8 mouse cellular contexts compared by ENCODE assay signal in the genomic region with DNA sequence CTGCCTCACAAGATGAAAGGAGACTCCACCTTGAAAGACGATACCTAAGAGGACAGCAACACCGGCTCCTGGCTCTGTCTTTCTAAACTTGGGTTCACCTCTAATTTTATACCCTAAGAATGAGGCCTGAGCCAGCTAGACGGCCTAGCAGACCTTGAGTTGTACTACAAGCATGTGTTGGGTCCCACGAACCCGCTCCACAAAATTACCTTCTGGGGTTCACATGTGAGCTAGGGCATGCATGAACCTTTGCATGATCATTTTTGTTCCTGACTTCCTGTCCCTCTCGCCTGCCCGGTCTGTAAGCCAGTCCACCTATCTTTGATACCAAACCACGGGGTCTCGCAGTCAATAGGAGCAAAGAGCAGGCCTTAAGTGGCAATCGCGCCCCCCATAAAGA. TPM values are rescaled to one million over a fixed set of nuclear protein-coding genes. Genes with fewer than 3 reads are reported as not detected.
DNase-seq lines count a peak whose midpoint lies in the region; ATAC-seq and TF ChIP-seq lines count a peak whose summit lies in the region.

No protein-coding gene starts in this region.

- H3K9me3 ChIP-seq in heart, embryonic 10.5 days: no peaks in the 10 kb centered on the region
- H3K9me3 ChIP-seq in CH12.LX (replicated peaks; ENCODE audit: low read length): no peaks in the 10 kb centered on the region
- no peaks in the 10 kb centered on the region for H3K9me3 ChIP-seq in stomach, postnatal 0 days (ENCODE audit: control insufficient read depth, low read length)

- dilution Hi-C loops in CH12.LX (cut with MboI; ENCODE audit: extremely low pct_ligation_motif_present, extremely low pct_unique_long_range_greater_than_20kb, low sequenced_read_pairs): no loop called here

- peak overlapping the region; percentile 53 for H3K4me2 ChIP-seq in CH12.LX (ENCODE audit: insufficient read depth, low read depth, poor library complexity, severe bottlenecking)
- H3K4me2 ChIP-seq in stomach, postnatal 0 days (replicated peaks; ENCODE audit: low read depth): peak overlapping the region; percentile 78

- H3K27me3 ChIP-seq in heart, embryonic 10.5 days (ENCODE audit: insufficient read depth, poor library complexity, severe bottlenecking): no peaks in the 10 kb centered on the region
- H3K27me3 ChIP-seq in CH12.LX (replicated peaks): no peaks in the 10 kb centered on the region
- no peaks in the 10 kb centered on the region for H3K27me3 ChIP-seq in liver, adult 2 months (ENCODE audit: control insufficient read depth, insufficient read depth, low read length)
- no peaks in the 10 kb centered on the region for H3K27me3 ChIP-seq in stomach, postnatal 0 days (ENCODE audit: control insufficient read depth, insufficient read depth, low read length)

- in situ Hi-C loops in CH12.LX (cut with MboI; ENCODE audit: low pct_ligation_motif_present, low pct_unique_long_range_greater_than_20kb, low sequenced_read_pairs): loop anchor here (10.0 to 25.0 kb wide), 2 partner anchors 107 to 295 kb away; no protein-coding TSS in a partner anchor

- TF ChIP-seq EP300 in CH12.LX (IDR thresholded peaks at IDR 0.05; ENCODE audit: low read length): no peak
- TF ChIP-seq EP300 in stomach, postnatal 0 days (optimal IDR thresholded peaks at IDR 0.05): no peak

- no peak for DNase-seq in heart, embryonic 10.5 days (ENCODE audit: low spot score)
- no peak for DNase-seq in heart, postnatal 36 days
- no peak for DNase-seq in CH12.LX (ENCODE audit: extremely low read depth)
- no peak for DNase-seq in liver, adult 2 months (ENCODE audit: extremely low read depth, low read depth, low spot score)
- no peak for DNase-seq in stomach, postnatal 0 days (ENCODE audit: low spot score)
- no peak for DNase-seq in adrenal gland, postnatal 25 days

- H3K9ac ChIP-seq in CH12.LX (ENCODE audit: insufficient read depth, low read depth): peak overlapping the region; percentile 76
- H3K9ac ChIP-seq in liver, adult 2 months (ENCODE audit: low read depth, low read length): peak overlapping the region; percentile 70; the same call in 1 of the 2 replicates
- peak overlapping the region; percentile 69 for H3K9ac ChIP-seq in stomach, postnatal 0 days (ENCODE audit: low read length)

- intact Hi-C loops in heart, postnatal 36 days (cut with DNase I): loop anchor here (5.0 to 10.0 kb wide), 2 partner anchors 65 to 247 kb away; partner anchors contain the start of gene Tob1

- H3K4me1 ChIP-seq in heart, embryonic 10.5 days: peaks cover 9% of the 10 kb centered on the region
- H3K4me1 ChIP-seq in CH12.LX (ENCODE audit: control insufficient read depth in 1 of 2, insufficient read depth in 2 of 2): peaks cover 5 to 37% of the 10 kb centered on the region in 2 experiments
- peaks cover 11% of the 10 kb centered on the region; the same call in 1 of the 2 replicates for H3K4me1 ChIP-seq in embryonic fibroblast, embryonic 13.5 days (ENCODE audit: control insufficient read depth, insufficient read depth, low read length)
- peaks cover 4% of the 10 kb centered on the region; the same call in 1 of the 2 replicates for H3K4me1 ChIP-seq in liver, adult 2 months (ENCODE audit: control insufficient read depth, insufficient read depth, low read length)
- no peaks in the 10 kb centered on the region for H3K4me1 ChIP-seq in stomach, postnatal 0 days (replicated peaks; ENCODE audit: control insufficient read depth, insufficient read depth)

- ATAC-seq in stomach, postnatal 0 days (ENCODE audit: low FRiP score, low TSS enrichment): no peak
- no peak for ATAC-seq in monocyte, adult 5-6 weeks (replicated peaks; ENCODE audit: insufficient number of reproducible peaks, low FRiP score, low TSS enrichment, poor library complexity, severe bottlenecking)

- no peak; the same call in 1 of the 2 replicates for TF ChIP-seq POLR2A in CH12.LX (IDR thresholded peaks at IDR 0.05; ENCODE audit: low read depth, low read length)
- no peak for TF ChIP-seq POLR2A in embryonic fibroblast, embryonic 13.5 days (IDR thresholded peaks at IDR 0.05; ENCODE audit: low read depth, low read length)
- no peak for TF ChIP-seq POLR2A in liver, adult 2 months (IDR thresholded peaks at IDR 0.05; ENCODE audit: extremely low read depth, insufficient read depth, low read length)

- peak overlapping the region; percentile 73 for H3K4me3 ChIP-seq in heart, embryonic 10.5 days
- peak overlapping the region; percentile 75 to 96 (median 83) for H3K4me3 ChIP-seq in CH12.LX (replicated peaks in 1 of 3; ENCODE audit: low read depth in 2 of 3, low read length in 2 of 3, poor library complexity in 1 of 3)
- H3K4me3 ChIP-seq in embryonic fibroblast, embryonic 13.5 days (ENCODE audit: insufficient read depth, low read length): peak overlapping the region; percentile 79
- peak overlapping the region; percentile 69 for H3K4me3 ChIP-seq in liver, adult 2 months (ENCODE audit: insufficient read depth, low read depth, low read length)
- peak overlapping the region; percentile 70 for H3K4me3 ChIP-seq in stomach, postnatal 0 days (ENCODE audit: low read depth, low read length)

- peaks cover 37% of the 10 kb centered on the region for H3K36me3 ChIP-seq in heart, embryonic 10.5 days
- peaks cover 31 to 37% of the 10 kb centered on the region in 2 experiments for H3K36me3 ChIP-seq in CH12.LX (replicated peaks in 1 of 2; ENCODE audit: control insufficient read depth in 1 of 2, insufficient read depth in 1 of 2, low read length in 1 of 2)
- peaks cover 18% of the 10 kb centered on the region for H3K36me3 ChIP-seq in liver, adult 2 months (ENCODE audit: control insufficient read depth, insufficient read depth, low read length)
- 0 out of 2 replicates have a peak, but pooled peaks cover 9% of the 10 kb centered on the region for H3K36me3 ChIP-seq in stomach, postnatal 0 days (ENCODE audit: control insufficient read depth, insufficient read depth, low read length)

- TF ChIP-seq CTCF in CH12.LX (conservative IDR thresholded peaks at IDR 0.05 in 1 of 2, IDR thresholded peaks at IDR 0.05 in 1 of 2; ENCODE audit: low read depth in 2 of 2, low read length in 2 of 2): no peak
- TF ChIP-seq CTCF in embryonic fibroblast, embryonic 13.5 days (IDR thresholded peaks at IDR 0.05; ENCODE audit: borderline replicate concordance, insufficient read depth, low read length): no peak
- TF ChIP-seq CTCF in liver, adult 2 months (IDR thresholded peaks at IDR 0.05; ENCODE audit: low read depth, low read length): no peak
- TF ChIP-seq CTCF in stomach, postnatal 0 days (IDR thresholded peaks at IDR 0.05; ENCODE audit: low read depth): no peak

- TF ChIP-seq RAD21 in CH12.LX (IDR thresholded peaks at IDR 0.05; ENCODE audit: low read depth, low read length): no peak

- WGBS in heart, embryonic 10.5 days: 4% methylated on average over 11 of the region's 11 CpGs
- WGBS in liver, adult 2 months: 1% methylated on average over 11 of the region's 11 CpGs
- 2% methylated on average over 11 of the region's 11 CpGs for WGBS in stomach, postnatal 0 days

- peaks cover 49% of the 10 kb centered on the region for H3K79me2 ChIP-seq in CH12.LX (replicated peaks; ENCODE audit: control insufficient read depth, extremely low read depth, insufficient read depth, poor library complexity, severe bottlenecking)
- no peaks in the 10 kb centered on the region for H3K79me2 ChIP-seq in liver, adult 2 months (ENCODE audit: control insufficient read depth, insufficient read depth, low read length)

- peak overlapping the region; percentile 91 for H3K27ac ChIP-seq in heart, embryonic 10.5 days
- peak overlapping the region; percentile 79 for H3K27ac ChIP-seq in CH12.LX (ENCODE audit: insufficient read depth, low read depth)
- H3K27ac ChIP-seq in embryonic fibroblast, embryonic 13.5 days (ENCODE audit: insufficient read depth, low read length): peak overlapping the region; percentile 22; the same call in 1 of the 2 replicates
- H3K27ac ChIP-seq in liver, adult 2 months (replicated peaks; ENCODE audit: insufficient read depth, low read depth, low read length): peak overlapping the region; percentile 37
- peak overlapping the region; percentile 77 for H3K27ac ChIP-seq in stomach, postnatal 0 days (replicated peaks)

RNA-seq across cellular contexts. Expression of gene Gm20390, which starts 0.7 kb away (rescaled TPM):
- polyA plus RNA-seq in heart, embryonic 10.5 days (2016; fragmentation: Nextera tagmentation; extraction: Ambion mirVana): 432 and 461 TPM in 2 replicates
- 10 to 100 TPM; 16.3 to 18.0 TPM for total RNA-seq in heart, postnatal 36 days (2021)
- 717 and 896 TPM in 2 replicates for total RNA-seq in CH12.LX (2012; rRNA removed)
- total RNA-seq in CH12.LX (2014; rRNA removed): 136 and 137 TPM in 2 replicates
- polyA plus RNA-seq in CH12.LX (2012; ENCODE audit: insufficient read length, low read depth): 691 and 791 TPM in 2 replicates
- 222 and 270 TPM in 2 replicates for polyA plus RNA-seq in embryonic fibroblast, embryonic 13.5 days (2011; ENCODE audit: insufficient read length, low read depth, missing spikeins)
- 46.7 and 64.4 TPM in 2 replicates for total RNA-seq in liver, adult 2 months (2014; rRNA removed)
- 36.2 and 37.6 TPM in 2 replicates for polyA plus RNA-seq in liver, adult 2 months (2012; rRNA removed)
- polyA plus RNA-seq in stomach, postnatal 0 days (2015; fragmentation: Nextera tagmentation; extraction: Ambion mirVana): 239 and 273 TPM in 2 replicates
- total RNA-seq in monocyte, adult 5-6 weeks (2017): 1.9 TPM in 1 of 3 replicates, not detected in the others
- 63.2 and 91.2 TPM in 2 replicates for total RNA-seq in adrenal gland, postnatal 25 days (2021)

RNA-seq across cellular contexts. Expression of gene Nme1, which starts 0.9 kb away (rescaled TPM):
- 188 and 263 TPM in 2 replicates for polyA plus RNA-seq in heart, embryonic 10.5 days (2016; fragmentation: Nextera tagmentation; extraction: Ambion mirVana)
- 10 to 100 TPM; 10.0 to 12.0 TPM for total RNA-seq in heart, postnatal 36 days (2021)
- total RNA-seq in CH12.LX (2012; rRNA removed) (187 and 253 TPM in 2 replicates), CH12.LX (2014; rRNA removed) (443 and 488 TPM in 2 replicates)
- polyA plus RNA-seq in CH12.LX (2012; ENCODE audit: insufficient read length, low read depth): 129 and 170 TPM in 2 replicates
- polyA plus RNA-seq in embryonic fibroblast, embryonic 13.5 days (2011; ENCODE audit: insufficient read length, low read depth, missing spikeins): 37.8 and 43.2 TPM in 2 replicates
- total RNA-seq in liver, adult 2 months (2014; rRNA removed): 20.7 and 36.2 TPM in 2 replicates
- polyA plus RNA-seq in liver, adult 2 months (2012; rRNA removed): 73.7 and 83.2 TPM in 2 replicates
- 93.8 and 106 TPM in 2 replicates for polyA plus RNA-seq in stomach, postnatal 0 days (2015; fragmentation: Nextera tagmentation; extraction: Ambion mirVana)
- 13.8 to 34.0 TPM (median 18.0 TPM) in 3 replicates for total RNA-seq in monocyte, adult 5-6 weeks (2017)
- total RNA-seq in adrenal gland, postnatal 25 days (2021): 21.4 and 34.2 TPM in 2 replicates

RNA-seq across cellular contexts. Expression of gene Nme2, which starts 11.3 kb away (rescaled TPM):
- polyA plus RNA-seq in heart, embryonic 10.5 days (2016; fragmentation: Nextera tagmentation; extraction: Ambion mirVana): 176 and 218 TPM in 2 replicates
- 1,000 to 10,000 TPM; 1,044 to 1,128 TPM for total RNA-seq in heart, postnatal 36 days (2021)
- total RNA-seq in CH12.LX (2012; rRNA removed) (1,722 and 2,105 TPM in 2 replicates), CH12.LX (2014; rRNA removed) (1,555 and 1,586 TPM in 2 replicates)
- polyA plus RNA-seq in CH12.LX (2012; ENCODE audit: insufficient read length, low read depth): 945 and 1,140 TPM in 2 replicates
- 571 and 736 TPM in 2 replicates for polyA plus RNA-seq in embryonic fibroblast, embryonic 13.5 days (2011; ENCODE audit: insufficient read length, low read depth, missing spikeins)
- 363 and 370 TPM in 2 replicates for total RNA-seq in liver, adult 2 months (2014; rRNA removed)
- polyA plus RNA-seq in liver, adult 2 months (2012; rRNA removed): 153 and 184 TPM in 2 replicates
- polyA plus RNA-seq in stomach, postnatal 0 days (2015; fragmentation: Nextera tagmentation; extraction: Ambion mirVana): 376 and 433 TPM in 2 replicates
- 112 to 158 TPM (median 145 TPM) in 3 replicates for total RNA-seq in monocyte, adult 5-6 weeks (2017)
- total RNA-seq in adrenal gland, postnatal 25 days (2021): 405 and 487 TPM in 2 replicates

RNA-seq across cellular contexts. Expression of gene Spag9, which starts 28.5 kb away (rescaled TPM):
- polyA plus RNA-seq in heart, embryonic 10.5 days (2016; fragmentation: Nextera tagmentation; extraction: Ambion mirVana): 27.8 and 32.4 TPM in 2 replicates
- total RNA-seq in heart, postnatal 36 days (2021): 100 to 1,000 TPM; 147 to 159 TPM
- total RNA-seq in CH12.LX (2012; rRNA removed) (21.0 TPM in 2 replicates), CH12.LX (2014; rRNA removed) (22.5 and 22.6 TPM in 2 replicates)
- 30.7 and 32.1 TPM in 2 replicates for polyA plus RNA-seq in CH12.LX (2012; ENCODE audit: insufficient read length, low read depth)
- 93.7 and 103 TPM in 2 replicates for polyA plus RNA-seq in embryonic fibroblast, embryonic 13.5 days (2011; ENCODE audit: insufficient read length, low read depth, missing spikeins)
- total RNA-seq in liver, adult 2 months (2014; rRNA removed): 52.4 and 58.5 TPM in 2 replicates
- 9.8 and 12.2 TPM in 2 replicates for polyA plus RNA-seq in liver, adult 2 months (2012; rRNA removed)
- 30.2 and 32.5 TPM in 2 replicates for polyA plus RNA-seq in stomach, postnatal 0 days (2015; fragmentation: Nextera tagmentation; extraction: Ambion mirVana)
- total RNA-seq in monocyte, adult 5-6 weeks (2017): 140 to 171 TPM (median 156 TPM) in 3 replicates
- 98.6 and 120 TPM in 2 replicates for total RNA-seq in adrenal gland, postnatal 25 days (2021)

Comparison
In these comparisons a context has a peak if more than half of its experiments do, and no peak if none do; other contexts are left out.
1. H3K27ac ChIP-seq: peak in every context shown above with its lines; median percentile 91 in heart, embryonic 10.5 days; 79 in CH12.LX; 77 in stomach, postnatal 0 days; 37 in liver, adult 2 months; 22 in embryonic fibroblast, embryonic 13.5 days.